20 mouse cellular contexts compared by ENCODE assay signal in genomic region chr9:34947717-34948116, GRCm38 (mm10).
DNase-seq lines count a peak whose midpoint lies in the region; ATAC-seq and TF ChIP-seq lines count a peak whose summit lies in the region.
"Had no signal": no experiment of that assay in that cellular context is flagged by ENCODE, and none has a peak within 500 bp of the region (broad histone marks: within the 10 kb centered on the region; RNA-seq: fewer than 3 reads in every experiment).

No protein-coding gene starts in this region.

- no peak for DNase-seq in forebrain, embryonic 14.5 days (ENCODE audit: low spot score)
- DNase-seq in midbrain, postnatal 0 days (ENCODE audit: low spot score), result no peak
- DNase-seq in frontal cortex, adult 2 months (ENCODE audit: extremely low spot score in 1 of 2, low spot score in 1 of 2), result no peak
- no peak for DNase-seq in yolk sac, embryonic 10.5 days (ENCODE audit: low spot score)
- DNase-seq: adrenal gland, postnatal 10 days; B cell, adult 2 months; cerebellum, adult 11-12 months; cerebellum, postnatal 14 days; heart, postnatal 36 days; lung, adult 2 months; thymus, postnatal 14 days had no signal

- no peak for TF ChIP-seq CTCF in midbrain, postnatal 0 days (IDR thresholded peaks at IDR 0.05)
- TF ChIP-seq CTCF in embryonic fibroblast, embryonic 13.5 days (IDR thresholded peaks at IDR 0.05; ENCODE audit: borderline replicate concordance, insufficient read depth, low read length), result no peak

- no peaks in the 10 kb centered on the region for H3K36me3 ChIP-seq in forebrain, embryonic 12.5 days (replicated peaks)
- H3K36me3 ChIP-seq in forebrain, embryonic 14.5 days (ENCODE audit: control insufficient read depth, insufficient read depth, low read length), result no peaks in the 10 kb centered on the region
- H3K36me3 ChIP-seq in midbrain, embryonic 12.5 days, result no peaks in the 10 kb centered on the region
- no peaks in the 10 kb centered on the region for H3K36me3 ChIP-seq in midbrain, postnatal 0 days (ENCODE audit: insufficient read depth, low read length)
- H3K36me3 ChIP-seq: heart, embryonic 13.5 days; kidney, embryonic 15.5 days; limb, embryonic 12.5 days; liver, embryonic 12.5 days; neural tube, embryonic 12.5 days had no signal

- H3K27me3 ChIP-seq in forebrain, embryonic 12.5 days, result peaks cover 11% of the 10 kb centered on the region; the same call in 1 of the 2 replicates
- H3K27me3 ChIP-seq in forebrain, embryonic 14.5 days (replicated peaks; ENCODE audit: control insufficient read depth, insufficient read depth, low read length), result no peaks in the 10 kb centered on the region
- no peaks in the 10 kb centered on the region for H3K27me3 ChIP-seq in midbrain, embryonic 12.5 days
- H3K27me3 ChIP-seq in midbrain, postnatal 0 days (ENCODE audit: insufficient read depth, low read length), result no peaks in the 10 kb centered on the region
- H3K27me3 ChIP-seq: kidney, embryonic 15.5 days; limb, embryonic 12.5 days; liver, embryonic 12.5 days; neural tube, embryonic 12.5 days had no signal

- 0 out of 2 replicates have a peak overlapping the region, but pooled peaks have one; percentile 27 for H3K27ac ChIP-seq in forebrain, embryonic 12.5 days
- H3K27ac ChIP-seq in forebrain, embryonic 14.5 days (ENCODE audit: low read depth, low read length), result no peak overlapping the region
- 0 out of 2 replicates have a peak overlapping the region, but pooled peaks have one; percentile 4 for H3K27ac ChIP-seq in midbrain, embryonic 12.5 days (replicated peaks)
- no peak overlapping the region for H3K27ac ChIP-seq in midbrain, postnatal 0 days (ENCODE audit: low read depth, low read length)
- H3K27ac ChIP-seq in embryonic fibroblast, embryonic 13.5 days (ENCODE audit: insufficient read depth, low read length), result peak overlapping the region; percentile 80
- H3K27ac ChIP-seq: heart, embryonic 13.5 days; kidney, embryonic 15.5 days; limb, embryonic 12.5 days; liver, embryonic 12.5 days; neural tube, embryonic 12.5 days had no signal

- ATAC-seq in forebrain, embryonic 12.5 days (ENCODE audit: low FRiP score), result no peak
- ATAC-seq in forebrain, embryonic 14.5 days, result no peak
- ATAC-seq in midbrain, embryonic 12.5 days (ENCODE audit: low FRiP score, low read depth), result no peak
- ATAC-seq in midbrain, postnatal 0 days (ENCODE audit: low FRiP score), result no peak
- ATAC-seq: intestine, postnatal 0 days; liver, embryonic 12.5 days had no signal

- no peak overlapping the region for H3K4me3 ChIP-seq in forebrain, embryonic 12.5 days (replicated peaks)
- H3K4me3 ChIP-seq in forebrain, embryonic 14.5 days (ENCODE audit: low read depth, low read length), result no peak overlapping the region
- H3K4me3 ChIP-seq in midbrain, embryonic 12.5 days, result no peak overlapping the region
- H3K4me3 ChIP-seq in midbrain, postnatal 0 days (ENCODE audit: low read depth, low read length), result no peak overlapping the region
- H3K4me3 ChIP-seq in embryonic fibroblast, embryonic 13.5 days (ENCODE audit: insufficient read depth, low read length), result no peak overlapping the region
- H3K4me3 ChIP-seq: heart, embryonic 13.5 days; kidney, embryonic 15.5 days; limb, embryonic 12.5 days; liver, embryonic 12.5 days; neural tube, embryonic 12.5 days had no signal

- peaks cover 17% of the 10 kb centered on the region for H3K4me1 ChIP-seq in forebrain, embryonic 12.5 days
- no peaks in the 10 kb centered on the region for H3K4me1 ChIP-seq in forebrain, embryonic 14.5 days (ENCODE audit: control insufficient read depth, insufficient read depth, low read length)
- peaks cover 14% of the 10 kb centered on the region; the same call in 1 of the 2 replicates for H3K4me1 ChIP-seq in midbrain, embryonic 12.5 days
- no peaks in the 10 kb centered on the region; the same call in 1 of the 2 replicates for H3K4me1 ChIP-seq in midbrain, postnatal 0 days (ENCODE audit: insufficient read depth, low read length)
- H3K4me1 ChIP-seq in embryonic fibroblast, embryonic 13.5 days (ENCODE audit: control insufficient read depth, insufficient read depth, low read length), result peaks cover 22% of the 10 kb centered on the region
- H3K4me1 ChIP-seq: kidney, embryonic 15.5 days; limb, embryonic 12.5 days; liver, embryonic 12.5 days had no signal

- no peak overlapping the region for H3K4me2 ChIP-seq in forebrain, embryonic 12.5 days
- no peak overlapping the region for H3K4me2 ChIP-seq in forebrain, embryonic 14.5 days (ENCODE audit: low read length)
- H3K4me2 ChIP-seq in midbrain, embryonic 12.5 days (replicated peaks), result no peak overlapping the region
- H3K4me2 ChIP-seq in midbrain, postnatal 0 days (ENCODE audit: low read depth, low read length, poor library complexity, severe bottlenecking), result no peak overlapping the region
- H3K4me2 ChIP-seq: heart, embryonic 13.5 days; kidney, embryonic 15.5 days; limb, embryonic 12.5 days; liver, embryonic 12.5 days; neural tube, embryonic 12.5 days had no signal

- no peaks in the 10 kb centered on the region for H3K9me3 ChIP-seq in forebrain, embryonic 12.5 days
- no peaks in the 10 kb centered on the region for H3K9me3 ChIP-seq in forebrain, embryonic 14.5 days (replicated peaks; ENCODE audit: control insufficient read depth, low read length)
- H3K9me3 ChIP-seq in midbrain, embryonic 12.5 days, result no peaks in the 10 kb centered on the region
- no peaks in the 10 kb centered on the region for H3K9me3 ChIP-seq in midbrain, postnatal 0 days (ENCODE audit: low read length)
- H3K9me3 ChIP-seq: heart, embryonic 13.5 days; kidney, embryonic 15.5 days; limb, embryonic 12.5 days; liver, embryonic 12.5 days; neural tube, embryonic 12.5 days had no signal

- no peak overlapping the region for H3K9ac ChIP-seq in forebrain, embryonic 12.5 days
- H3K9ac ChIP-seq in forebrain, embryonic 14.5 days (ENCODE audit: low read length), result no peak overlapping the region
- H3K9ac ChIP-seq in midbrain, embryonic 12.5 days (replicated peaks), result no peak overlapping the region
- H3K9ac ChIP-seq in midbrain, postnatal 0 days (replicated peaks; ENCODE audit: low read length, poor library complexity, severe bottlenecking), result no peak overlapping the region
- H3K9ac ChIP-seq: heart, embryonic 13.5 days; kidney, embryonic 15.5 days; limb, embryonic 12.5 days; liver, embryonic 12.5 days; neural tube, embryonic 12.5 days had no signal

- TF ChIP-seq POLR2A in embryonic fibroblast, embryonic 13.5 days (IDR thresholded peaks at IDR 0.05; ENCODE audit: low read depth, low read length), result no peak

Comparison
In these comparisons a context has a peak if more than half of its experiments do, and no peak if none do; other contexts are left out.
1. H3K27ac ChIP-seq: peak in forebrain, embryonic 12.5 days (single experiment), midbrain, embryonic 12.5 days (single experiment) and embryonic fibroblast, embryonic 13.5 days (single experiment); none in forebrain, embryonic 14.5 days (single experiment) and midbrain, postnatal 0 days (single experiment).